Mouse (Mus musculus) inflammation-experienced regulatory T-cells, adult 6 months (primary cell): Measurements from ENCODE around the gene Msrb3. TPM values are rescaled to one million over a fixed set of nuclear protein-coding genes. Genes with fewer than 3 reads are reported as not detected.

Experiments used
- ATAC-seq: one replicate; pipeline ENCODE4 v1.8.0; 2017
- polyA plus RNA-seq, 3 experiments: library from polyadenylated mRNA; unstranded; fragments of 100-300 nt; shearing (Covaris generic); gene quantifications; one replicate each; pipeline ENCODE4 v1.2.1; 2017

Msrb3 gene
- polyA plus RNA-seq, 3 experiments from 2014 or later, result 0.17 to 0.48 TPM; not detected in 1

- ATAC-seq, result peak; percentile 41
Measured at GRCm38 (mm10) chr10:120745138-120745856, 153.6 kb downstream of the Msrb3 start.

DNA sequence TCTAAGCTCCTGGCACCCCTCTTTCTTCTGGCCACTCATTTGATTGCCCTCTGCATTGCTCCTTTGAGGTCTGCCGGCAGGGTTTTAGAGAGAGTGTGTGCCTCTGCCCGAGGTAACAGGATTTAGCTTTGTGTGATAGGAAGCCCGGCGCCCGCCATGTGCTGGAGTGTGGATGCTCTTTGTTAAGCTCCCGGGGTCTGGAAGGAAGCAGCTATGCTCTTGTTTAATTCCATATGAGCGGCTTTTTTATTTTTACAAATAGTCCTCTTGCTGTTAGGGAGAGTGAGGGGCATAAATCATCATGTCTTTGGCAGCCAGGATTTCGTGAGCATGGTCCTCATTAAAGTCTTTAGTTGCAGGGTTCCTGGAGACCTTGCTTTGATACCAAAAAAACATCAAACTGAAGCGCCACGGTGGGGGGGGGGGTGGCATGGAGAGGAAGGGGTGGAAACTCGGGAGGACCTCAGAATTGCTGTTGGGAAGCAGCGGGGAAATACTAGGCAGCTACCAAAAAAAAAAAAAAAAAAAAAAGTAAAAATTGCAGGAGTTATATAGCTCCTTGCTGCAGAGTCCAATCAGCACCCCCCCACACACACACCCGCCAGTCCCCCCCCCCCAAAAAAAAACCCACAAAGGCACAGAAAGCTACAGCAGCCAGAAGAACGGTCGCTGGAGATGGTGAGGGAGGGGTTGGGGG, 154.3 kb downstream of the Msrb3 start:
- ATAC-seq, result no peak

GRCm38 (mm10) chr10:120736508-120737069, 162.3 kb downstream of the Msrb3 start:
- no peak for ATAC-seq

- ATAC-seq, result no peak
Measured at GRCm38 (mm10) chr10:120735722-120736507, 163.0 kb downstream of the Msrb3 start.

GRCm38 (mm10) chr10:120734364-120734763, 164.5 kb downstream of the Msrb3 start:
- ATAC-seq, result no peak

Other genes with a start within 250 kb of the Msrb3 start
- gene Lemd3, start 80.2 kb upstream of the Msrb3 start, polyA plus RNA-seq, result 1 to 10 TPM; 4.0 to 4.9 (median 4.7) TPM
- gene Wif1, start 134.9 kb upstream of the Msrb3 start, polyA plus RNA-seq, result not detected